Mouse (Mus musculus): ENCODE results near the gene Cyp17a1.

The Cyp17a1 gene

DNA sequence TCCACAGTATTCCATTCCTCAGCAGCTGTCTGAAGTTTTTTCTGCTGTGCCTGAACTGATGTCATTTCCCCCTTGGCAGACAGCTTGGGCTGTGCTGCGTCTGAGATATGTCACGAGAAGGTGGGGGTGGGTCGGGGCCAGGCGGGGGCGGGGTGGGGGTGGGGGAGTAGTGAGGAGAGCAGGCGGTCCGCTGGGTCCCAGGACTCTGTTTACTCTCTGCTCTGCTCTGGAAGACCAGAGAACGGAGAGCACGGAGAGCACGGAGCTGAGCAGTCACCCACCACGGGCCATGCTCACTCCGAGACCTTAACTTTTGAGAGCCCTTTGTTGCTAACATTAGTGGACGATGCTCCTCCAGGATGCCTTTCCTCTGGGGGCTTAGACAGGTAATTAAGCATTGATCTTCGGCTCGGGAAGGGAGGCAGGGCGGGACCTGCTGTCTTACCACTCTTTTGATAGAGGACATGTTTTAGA is 49.7 kb downstream of the Cyp17a1 start:
- in situ Hi-C loops (cut with MboI; ENCODE audit: low pct_unique_long_range_greater_than_20kb in 1 of 2, low sequenced_read_pairs in 2 of 2, unreplicated experiment in 1 of 2), result no loop called here

GRCm38 (mm10) chr19:46622659-46623193 is 50.2 kb downstream of the Cyp17a1 start:
- in situ Hi-C loops (cut with MboI; ENCODE audit: low pct_unique_long_range_greater_than_20kb in 1 of 2, low sequenced_read_pairs in 2 of 2, unreplicated experiment in 1 of 2), result no loop called here

GRCm38 (mm10) chr19:46621236-46622183 is 51.5 kb downstream of the Cyp17a1 start:
- in situ Hi-C loops (cut with MboI; ENCODE audit: low pct_unique_long_range_greater_than_20kb in 1 of 2, low sequenced_read_pairs in 2 of 2, unreplicated experiment in 1 of 2), result no loop called here

DNA sequence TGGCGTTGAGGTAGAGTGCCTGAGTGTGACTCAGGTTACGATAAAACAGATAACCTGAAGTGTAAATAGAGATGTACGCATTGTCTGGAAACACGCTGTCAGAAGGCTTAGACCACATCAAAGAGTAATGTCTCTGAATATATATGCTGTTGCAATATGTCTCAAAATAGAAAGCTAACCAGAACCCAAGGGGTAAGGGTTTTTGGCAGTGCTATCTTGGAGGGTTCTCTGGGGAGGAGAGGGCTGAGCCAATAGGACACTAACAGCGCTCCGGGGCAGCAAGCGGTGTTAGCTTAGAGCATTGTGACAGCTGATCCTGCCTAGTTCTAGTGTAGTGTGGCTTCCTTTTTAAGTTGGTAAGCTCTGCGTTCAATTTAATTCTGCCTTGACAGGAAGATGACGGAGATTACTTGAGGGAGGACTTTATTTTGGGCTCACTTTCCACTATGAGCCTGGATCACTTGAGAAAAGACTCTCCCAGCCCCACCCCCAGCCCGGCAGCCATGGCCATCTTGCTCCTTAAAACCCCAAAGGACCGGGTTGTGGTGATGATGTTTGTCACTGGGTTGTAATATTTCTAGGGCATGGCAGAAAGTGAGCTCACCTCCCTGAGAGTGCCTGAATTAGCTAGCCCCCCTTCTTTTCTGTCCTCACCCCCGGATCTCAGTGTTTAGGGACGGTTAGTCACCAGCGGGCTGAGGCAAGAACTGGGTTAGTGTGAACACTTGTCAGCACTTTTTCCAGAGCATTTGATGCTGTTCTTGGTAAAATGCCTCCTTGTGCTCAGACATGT is 52.8 kb downstream of the Cyp17a1 start:
- in situ Hi-C loops (cut with MboI; ENCODE audit: low pct_unique_long_range_greater_than_20kb in 1 of 2, low sequenced_read_pairs in 2 of 2, unreplicated experiment in 1 of 2), result no loop called here

DNA sequence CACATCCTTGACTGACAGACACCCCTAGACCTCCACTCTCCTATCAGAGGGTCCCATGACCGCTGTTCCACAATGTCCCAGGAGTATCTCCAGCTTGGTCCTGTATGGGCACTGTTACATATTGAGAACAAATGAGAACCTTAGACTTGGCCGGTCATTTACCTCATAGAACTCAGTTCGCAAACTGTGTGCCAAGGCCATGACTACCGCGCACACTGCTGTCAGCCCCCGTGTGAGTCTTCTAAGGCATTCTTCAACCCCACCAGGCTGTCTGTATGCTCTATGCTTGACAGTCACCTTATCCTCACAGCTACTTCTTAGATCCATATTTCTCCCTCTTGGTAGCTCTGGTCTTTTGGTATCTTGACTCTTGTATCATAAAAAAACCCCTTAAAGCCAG is 53.5 kb downstream of the Cyp17a1 start:
- in situ Hi-C loops (cut with MboI; ENCODE audit: low pct_unique_long_range_greater_than_20kb in 1 of 2, low sequenced_read_pairs in 2 of 2, unreplicated experiment in 1 of 2), result no loop called here

DNA sequence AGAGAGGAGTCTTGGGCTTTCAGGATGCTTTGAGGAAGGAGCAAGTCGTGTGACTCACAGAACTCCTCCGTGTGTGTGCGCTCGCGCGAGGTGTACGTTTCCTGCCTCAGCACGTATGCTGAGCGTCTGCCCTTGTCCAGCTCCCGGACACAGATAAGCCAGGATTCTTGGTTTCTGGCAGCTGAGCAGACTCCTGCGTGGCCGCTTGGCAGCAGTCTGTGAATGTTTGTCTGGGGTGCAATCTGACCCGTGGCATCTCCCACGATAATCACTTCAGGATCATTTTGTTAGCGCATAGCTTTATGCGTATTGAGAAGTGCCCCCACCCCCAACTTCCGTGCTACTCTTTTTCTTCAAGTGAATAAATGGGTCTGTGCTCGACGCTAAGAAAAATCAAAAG is 54.0 kb downstream of the Cyp17a1 start:
- in situ Hi-C loops (cut with MboI; ENCODE audit: low pct_unique_long_range_greater_than_20kb in 1 of 2, low sequenced_read_pairs in 2 of 2, unreplicated experiment in 1 of 2), result no loop called here

DNA sequence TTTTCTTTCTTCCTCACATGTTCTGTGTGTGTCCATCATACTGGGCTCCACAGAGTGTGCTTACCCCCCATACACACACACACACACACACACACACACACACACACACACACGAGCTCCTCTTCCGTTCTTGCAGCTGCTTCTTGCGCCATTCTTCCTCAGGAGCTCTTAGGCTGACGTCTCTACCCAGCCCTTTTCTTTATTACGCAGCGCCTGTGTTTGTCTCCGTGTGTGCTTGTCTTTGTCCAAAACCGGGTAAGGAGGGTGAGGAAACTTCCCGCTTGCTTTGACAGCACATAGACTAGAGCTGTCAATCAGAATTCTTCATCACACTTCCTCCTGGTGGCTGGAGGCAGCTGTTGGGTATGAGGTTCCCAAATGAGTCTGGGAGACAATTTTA is 54.6 kb downstream of the Cyp17a1 start:
- in situ Hi-C loops (cut with MboI; ENCODE audit: low pct_unique_long_range_greater_than_20kb in 1 of 2, low sequenced_read_pairs in 2 of 2, unreplicated experiment in 1 of 2), result no loop called here

DNA sequence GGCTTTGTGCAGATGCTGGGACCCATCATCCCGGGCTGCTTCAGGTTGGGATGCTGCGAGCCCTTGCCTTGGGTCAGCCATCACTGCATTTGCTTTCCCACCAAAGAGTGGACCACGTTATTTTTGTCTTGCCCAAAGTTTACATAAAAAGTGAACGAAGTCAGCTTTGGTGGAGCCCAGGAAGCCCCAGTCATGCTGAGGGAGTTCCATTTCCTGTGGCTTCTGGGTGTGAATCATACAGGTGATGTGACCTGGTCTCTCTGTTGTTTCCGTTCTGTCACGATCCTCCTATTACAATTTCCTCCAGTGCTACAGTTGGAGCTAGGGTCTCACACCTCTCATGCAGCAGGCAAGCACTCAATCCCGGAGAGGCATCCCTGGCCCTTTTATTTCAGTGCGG is 55.6 kb downstream of the Cyp17a1 start:
- in situ Hi-C loops (cut with MboI; ENCODE audit: low pct_unique_long_range_greater_than_20kb in 1 of 2, low sequenced_read_pairs in 2 of 2, unreplicated experiment in 1 of 2), result no loop called here
